Mouse (Mus musculus): ENCODE data around the gene Stab1.
A peak's percentile ranks its signal among the peaks of the same experiment; 100 is the strongest.

Gene Stab1

DNA sequence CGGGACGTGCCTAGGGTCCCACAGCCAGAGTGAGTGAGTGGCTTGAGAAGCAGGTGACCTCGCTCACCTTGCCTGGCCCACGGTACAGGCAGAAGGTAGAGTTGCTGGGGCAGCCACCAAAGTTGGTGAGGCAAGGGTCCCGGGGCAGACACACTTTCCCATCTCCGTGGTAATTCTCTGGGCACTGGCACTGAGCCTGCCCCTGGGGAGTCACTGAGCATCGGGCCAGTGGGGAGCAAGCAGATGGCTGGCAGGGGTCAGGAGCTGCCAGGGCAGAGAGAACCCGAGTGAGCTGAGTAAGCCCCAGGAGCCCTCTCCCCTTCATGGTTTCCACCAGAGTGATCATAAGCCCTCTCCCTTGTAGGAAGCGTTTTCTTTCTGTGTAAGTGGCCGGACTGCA is 6.8 kb downstream of the Stab1 start:
- no peak for DNase-seq

DNA sequence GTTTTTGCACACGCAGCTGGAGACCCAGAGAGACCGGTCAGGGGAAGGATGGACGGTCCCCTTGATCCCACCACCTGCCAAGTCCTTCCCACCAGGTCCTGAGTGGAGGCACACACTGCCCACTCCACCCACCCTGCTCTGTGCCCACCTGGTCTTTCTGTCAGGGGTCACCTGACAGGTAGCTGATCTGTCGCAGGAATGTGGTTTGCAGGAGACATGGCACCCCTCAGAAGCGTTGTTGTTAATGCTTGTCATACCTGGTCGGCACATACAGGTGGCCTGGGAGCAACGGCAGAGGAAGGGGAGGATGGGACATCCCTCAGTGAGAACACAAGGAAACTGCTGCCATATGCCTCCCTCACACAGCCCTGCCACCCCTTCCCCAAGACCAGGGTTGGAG is 7.2 kb downstream of the Stab1 start:
- DNase-seq, result no peak

DNA sequence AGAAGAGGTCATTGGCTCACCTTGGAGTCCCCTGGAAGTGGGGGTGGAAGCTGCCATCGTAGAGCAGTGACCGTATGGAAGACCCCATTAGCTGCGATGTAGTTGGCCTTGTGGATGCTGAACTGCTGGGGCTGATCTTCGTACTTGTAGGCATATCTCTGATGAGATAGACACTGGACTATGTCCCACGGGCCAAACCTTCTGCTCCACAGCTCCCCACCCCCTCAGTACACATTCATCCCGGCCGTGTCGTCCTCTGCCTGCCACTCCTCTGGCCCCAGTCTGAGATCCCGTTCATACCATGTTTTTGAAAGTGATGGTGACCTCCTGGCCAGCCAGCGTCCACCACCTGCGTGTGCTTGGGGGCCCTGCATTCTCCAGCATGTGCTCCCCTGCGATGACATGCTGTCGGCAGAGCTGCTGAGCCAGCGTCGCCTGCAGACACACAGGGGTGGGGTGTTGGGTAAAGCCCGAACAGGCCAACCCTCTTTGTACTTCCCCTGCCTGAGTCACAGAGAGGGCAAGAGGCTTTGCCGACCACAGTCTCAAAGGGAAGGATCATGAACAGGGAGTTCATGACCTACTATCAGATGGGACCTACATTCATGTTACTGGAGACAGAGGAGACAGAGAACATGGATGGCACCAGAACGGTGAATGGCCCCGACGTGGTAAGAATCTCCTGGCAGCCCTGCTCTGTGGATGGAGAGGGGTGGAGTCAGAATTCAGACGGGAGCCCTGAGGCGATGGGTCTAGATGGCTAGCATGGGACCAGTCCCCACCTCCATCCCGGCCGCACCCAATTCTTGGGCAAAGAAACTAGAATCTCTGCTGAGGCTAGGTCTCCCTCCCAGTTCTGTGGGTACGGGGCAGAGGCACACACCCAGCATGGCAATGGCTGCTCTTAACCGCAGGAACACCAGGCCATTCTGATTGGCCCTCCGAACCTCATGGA is 8.0 kb downstream of the Stab1 start:
- no peak for DNase-seq

DNA sequence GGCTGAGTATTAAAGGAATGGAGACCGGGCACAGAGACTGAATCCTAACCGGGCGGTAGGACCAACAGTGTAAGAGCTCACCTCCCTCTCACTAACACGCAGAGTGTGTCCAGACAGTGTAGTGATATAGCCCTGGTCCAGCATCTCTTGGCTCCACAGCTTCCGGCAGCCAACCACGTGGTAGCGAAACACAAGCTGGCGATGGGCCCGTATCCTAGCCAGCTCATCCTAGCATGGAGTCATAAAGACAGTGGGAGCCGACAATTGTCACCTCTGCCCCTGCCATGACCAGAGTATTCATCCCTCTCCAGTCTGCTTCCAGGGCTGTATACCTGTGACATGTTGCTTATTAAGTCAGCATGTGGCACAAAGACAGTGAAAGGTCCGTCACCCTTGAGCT is 22.7 kb downstream of the Stab1 start:
- DNase-seq, result no peak

DNA sequence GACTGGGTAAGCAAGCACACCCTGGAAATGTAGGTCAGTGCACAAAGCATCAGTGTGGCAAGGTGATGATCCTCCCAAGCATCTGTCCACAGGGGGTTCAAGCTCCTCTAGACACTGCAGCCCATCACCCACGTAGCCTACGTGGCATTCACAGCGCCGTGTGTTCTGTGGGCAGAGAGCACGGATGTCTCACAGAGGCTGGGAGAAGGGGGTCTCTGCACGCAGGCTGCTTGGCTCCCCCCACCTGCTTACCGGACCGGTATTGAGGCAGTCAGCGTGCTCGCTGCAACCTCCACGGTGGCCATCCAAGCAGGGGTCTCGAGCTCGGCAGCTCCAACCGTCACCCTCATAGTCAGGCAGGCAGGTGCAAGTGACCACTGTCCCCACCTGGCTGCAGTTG is 27.4 kb downstream of the Stab1 start:
- DNase-seq, result peak; percentile 14

DNA sequence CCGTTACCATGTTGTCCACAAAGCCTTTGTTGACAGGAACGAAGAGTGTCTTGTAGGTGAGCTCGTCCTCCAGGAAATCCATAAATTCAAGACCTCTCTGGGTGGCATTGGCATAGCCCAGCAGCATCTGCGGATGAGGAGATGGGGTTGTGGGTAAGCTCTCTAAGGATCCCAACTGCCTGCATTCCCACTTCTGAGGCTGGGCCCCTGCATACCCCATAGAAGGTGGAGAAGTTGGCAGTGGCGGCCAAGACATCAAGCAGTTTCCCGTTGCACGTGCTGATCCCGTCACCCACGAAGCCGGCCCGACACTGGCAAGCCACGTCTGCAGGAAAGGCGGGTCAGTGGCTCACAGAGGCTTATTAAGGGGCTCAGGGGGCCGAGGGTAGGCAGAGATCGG is 28.3 kb downstream of the Stab1 start:
- peak; percentile 12 for DNase-seq

DNA sequence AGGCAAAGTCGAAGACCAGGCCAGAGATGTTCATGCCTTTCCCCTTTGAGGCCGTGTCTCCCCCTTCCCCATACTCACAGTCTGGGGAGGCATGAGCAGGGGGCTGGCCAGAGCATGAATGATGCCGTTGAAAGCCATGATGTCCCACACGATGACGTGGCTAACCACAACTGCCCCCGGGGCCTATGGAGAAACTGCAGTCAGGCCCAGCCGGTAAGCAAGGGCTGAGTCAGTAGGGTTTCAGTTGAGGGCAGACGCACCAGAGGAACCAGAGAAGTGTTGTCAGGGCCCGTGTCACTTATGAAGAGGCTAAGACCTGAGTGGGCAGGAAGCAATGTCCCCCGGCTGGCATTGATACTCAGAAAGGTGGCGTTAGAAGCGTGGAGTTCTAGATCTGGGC is 28.8 kb downstream of the Stab1 start:
- DNase-seq, result peak; percentile 14

DNA sequence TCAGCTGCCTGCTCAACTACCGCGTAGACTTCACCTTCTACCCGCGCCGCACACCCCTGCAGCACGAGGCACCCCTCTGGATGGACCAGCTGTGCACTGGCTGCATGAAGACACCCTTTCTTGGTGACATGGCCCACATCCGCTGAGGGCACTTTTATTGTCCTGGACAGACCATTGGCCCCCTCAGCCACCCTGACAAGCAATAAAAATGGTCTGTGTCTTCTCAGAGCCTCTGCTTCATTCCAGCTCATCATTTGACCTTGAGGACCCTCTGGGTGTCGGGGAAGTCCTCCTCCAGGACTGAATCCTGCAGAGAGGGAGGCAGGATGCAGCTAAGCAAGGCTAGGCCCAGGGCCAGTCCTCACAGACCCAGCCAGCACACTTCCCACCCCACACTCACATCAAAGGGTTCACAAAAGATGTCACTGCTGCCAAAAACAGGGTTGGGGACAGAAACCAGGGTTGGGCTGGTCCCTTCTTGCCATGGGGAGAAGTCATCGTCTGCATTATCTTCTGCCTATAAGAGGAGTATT is 29.5 kb downstream of the Stab1 start:
- DNase-seq, result no peak

DNA sequence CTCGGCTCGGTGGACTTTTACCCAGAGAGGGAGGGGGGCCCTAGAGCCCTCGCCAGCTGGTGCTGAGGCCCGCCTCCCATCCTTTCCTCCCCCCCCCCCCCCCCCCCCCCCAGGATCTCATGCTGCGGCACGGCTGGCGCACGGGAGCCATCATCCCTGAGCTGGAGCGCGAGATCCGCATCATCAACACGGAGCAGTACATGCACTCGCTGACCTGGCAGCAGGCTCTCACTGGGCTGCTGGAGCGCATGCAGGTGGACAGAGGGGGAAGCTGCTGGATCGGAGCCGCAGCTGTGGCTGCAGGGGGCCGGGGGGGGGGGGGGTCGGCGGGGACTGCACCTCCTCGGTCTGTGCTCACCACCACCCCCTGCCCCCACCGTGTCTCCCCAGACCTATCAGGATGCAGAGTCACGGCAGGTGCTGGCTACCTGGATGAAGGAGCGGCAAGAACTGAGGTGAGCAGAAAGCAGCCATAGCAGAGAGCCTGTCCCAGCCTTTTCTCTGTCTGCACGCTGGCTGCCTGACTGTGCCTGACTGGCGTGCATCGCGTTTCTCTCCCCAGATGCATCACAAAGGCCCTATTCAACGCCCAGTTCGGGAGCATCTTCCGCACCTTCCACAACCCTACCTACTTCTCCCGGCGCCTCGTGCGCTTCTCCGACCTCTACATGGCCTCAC is 30.1 kb downstream of the Stab1 start:
- DNase-seq, result peak; percentile 57

DNA sequence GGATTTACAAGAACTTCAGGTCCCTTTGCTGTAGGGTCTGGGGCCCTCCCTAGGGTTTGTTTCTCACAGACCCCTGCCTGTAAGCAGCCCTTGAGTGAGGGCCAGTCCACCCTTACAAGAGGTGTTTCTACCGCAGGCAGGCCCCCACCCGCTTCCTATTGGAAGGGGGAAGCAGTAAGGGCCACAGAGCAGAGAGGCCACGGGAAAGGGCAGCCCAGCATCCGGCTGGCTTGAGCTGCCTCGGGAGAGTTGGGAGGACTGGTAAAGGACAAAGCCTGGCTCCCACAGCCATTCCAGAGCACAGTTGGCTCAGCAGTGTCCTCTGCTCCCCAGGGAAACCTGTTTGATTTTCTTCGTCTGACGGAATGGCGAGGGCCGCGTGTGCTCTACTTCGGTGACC is 30.6 kb downstream of the Stab1 start:
- DNase-seq, result no peak

DNA sequence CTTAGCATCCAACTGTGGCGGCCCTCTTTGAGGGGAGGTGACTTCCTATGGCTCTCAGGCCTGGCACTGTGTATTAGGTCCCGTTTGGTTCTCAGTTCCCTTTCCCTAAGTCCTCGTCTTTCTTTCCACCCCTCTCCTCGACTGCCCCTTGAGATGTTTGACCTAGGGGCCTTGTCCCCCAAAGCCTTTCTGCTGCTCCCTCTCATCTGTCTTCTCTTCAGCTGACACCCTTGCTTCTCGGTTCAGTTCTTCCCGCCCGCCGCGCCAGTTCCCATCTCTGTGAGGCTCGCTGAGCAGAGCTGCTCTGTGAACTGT is 31.2 kb downstream of the Stab1 start:
- peak; percentile 21 for DNase-seq

DNA sequence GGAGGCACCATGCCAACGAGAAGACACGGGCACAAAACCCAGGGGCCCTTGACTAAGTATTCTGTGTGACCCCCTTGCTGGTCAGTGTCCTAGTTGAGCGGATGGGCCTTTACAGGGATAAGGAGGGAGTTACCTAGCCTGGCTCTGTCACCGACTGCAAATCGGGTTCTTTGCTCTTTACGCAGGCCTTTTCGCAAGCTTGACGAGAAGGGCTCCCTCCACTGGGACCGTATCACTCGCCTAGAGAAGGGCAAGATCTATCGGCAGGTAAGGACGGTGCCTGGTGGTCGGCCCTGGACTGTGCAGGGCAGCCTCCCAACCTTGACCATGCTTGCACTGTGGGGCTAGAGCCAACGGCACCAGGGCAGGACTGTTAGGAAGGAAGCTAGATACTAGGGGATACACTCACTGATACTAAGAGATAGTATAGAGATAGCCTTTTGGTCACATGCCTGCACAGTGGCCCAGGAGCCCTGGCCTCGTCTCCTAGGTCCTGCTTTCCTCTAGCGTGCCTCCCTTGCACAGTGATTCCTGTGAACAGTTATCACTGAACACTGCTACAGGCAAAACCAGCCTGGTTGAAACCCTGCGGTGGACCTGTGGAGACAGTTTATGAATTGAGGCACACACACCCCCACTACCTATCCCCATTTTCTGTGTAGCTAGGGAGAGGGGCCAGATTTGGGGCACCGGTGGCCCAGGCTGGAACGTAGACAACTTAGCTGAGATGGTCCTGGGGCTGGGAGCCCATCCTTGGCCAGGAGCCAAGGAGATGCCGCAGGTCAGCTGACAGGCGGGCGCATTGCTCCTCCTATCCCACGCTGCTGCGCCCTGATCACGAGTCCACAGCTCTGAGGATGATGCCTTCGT is 31.8 kb downstream of the Stab1 start:
- DNase-seq, result peak; percentile 28

DNA sequence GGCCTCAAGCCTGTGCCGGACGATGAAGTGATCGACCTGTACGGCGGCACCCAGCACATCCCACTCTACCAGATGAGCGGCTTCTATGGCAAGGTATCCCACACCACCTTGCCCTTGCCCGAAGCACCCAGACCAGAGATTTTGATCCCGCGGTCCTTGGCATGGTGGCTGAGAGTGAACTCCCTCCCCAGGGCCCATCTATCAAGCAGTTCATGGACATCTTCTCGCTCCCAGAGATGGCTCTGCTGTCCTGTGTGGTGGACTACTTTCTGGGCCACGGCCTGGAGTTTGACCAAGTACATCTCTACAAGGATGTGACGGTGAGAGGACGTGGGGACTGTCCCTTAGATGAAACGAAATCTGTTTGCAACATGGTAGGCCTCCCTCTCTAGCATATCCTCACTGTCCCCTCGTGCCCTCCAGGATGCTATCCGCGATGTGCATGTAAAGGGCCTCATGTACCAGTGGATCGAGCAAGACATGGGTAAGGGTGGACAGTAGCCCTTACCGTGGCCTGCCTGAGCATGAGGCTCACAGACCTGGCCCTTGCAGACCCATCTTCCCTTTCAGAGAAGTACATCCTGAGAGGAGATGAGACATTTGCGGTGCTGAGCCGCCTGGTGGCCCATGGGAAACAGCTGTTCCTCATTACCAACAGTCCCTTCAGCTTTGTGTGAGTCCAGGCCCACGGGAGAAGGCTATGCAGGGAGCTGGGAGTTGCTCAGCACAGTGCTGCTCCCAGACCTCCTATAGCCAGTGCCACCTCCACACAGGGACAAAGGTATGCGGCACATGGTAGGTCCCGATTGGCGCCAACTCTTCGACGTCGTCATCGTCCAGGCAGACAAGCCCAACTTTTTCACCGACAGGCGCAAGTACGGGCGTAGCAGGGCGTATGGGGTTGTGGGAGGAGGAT is 32.7 kb downstream of the Stab1 start:
- DNase-seq, result peak; percentile 18

DNA sequence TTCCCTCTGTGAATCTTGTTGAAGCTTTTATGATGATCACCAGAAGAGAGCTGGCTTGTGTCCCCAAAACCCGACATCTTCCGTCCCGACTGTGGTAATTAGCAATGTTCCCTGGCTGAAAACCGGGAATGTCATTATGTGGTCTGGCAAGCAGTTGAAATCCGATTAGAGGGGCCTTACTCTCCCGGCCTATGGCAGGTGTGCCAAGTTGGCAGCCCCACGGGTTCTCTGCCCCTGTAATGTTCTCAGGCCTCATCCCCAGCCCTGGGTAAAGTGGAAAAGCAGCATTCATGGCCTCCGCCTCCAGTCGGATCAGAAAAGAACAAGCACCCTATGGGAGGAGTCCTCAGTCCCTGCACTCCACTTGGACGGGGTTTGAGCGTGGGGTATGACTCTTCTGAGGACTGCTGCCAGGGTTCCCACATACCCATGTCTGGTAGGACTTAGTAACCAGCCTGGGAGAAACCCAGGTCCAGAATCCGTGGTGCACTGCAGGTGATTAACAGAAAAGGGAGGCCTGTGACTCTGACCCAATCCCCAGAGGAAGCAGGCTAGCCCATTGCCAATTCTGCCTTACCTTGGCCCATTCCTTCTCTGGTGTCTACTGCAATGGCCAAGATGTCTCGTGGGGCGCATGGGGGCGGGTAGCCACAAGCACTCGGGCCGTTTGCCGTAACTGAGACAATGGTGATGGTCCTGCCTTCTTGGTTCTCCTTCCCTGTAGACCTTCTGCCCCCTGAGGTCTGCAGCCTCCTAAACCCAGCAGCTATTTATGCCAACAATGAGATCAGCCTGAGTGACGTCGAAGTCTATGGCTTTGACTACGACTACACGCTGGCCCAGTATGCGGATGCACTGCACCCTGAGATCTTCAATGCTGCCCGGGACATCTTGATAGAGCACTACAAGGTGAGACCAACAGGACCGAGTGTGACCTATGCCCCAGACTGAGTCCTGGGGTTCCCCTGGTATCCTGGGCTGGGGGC is 34.1 kb downstream of the Stab1 start:
- peak; percentile 24 for DNase-seq

DNA sequence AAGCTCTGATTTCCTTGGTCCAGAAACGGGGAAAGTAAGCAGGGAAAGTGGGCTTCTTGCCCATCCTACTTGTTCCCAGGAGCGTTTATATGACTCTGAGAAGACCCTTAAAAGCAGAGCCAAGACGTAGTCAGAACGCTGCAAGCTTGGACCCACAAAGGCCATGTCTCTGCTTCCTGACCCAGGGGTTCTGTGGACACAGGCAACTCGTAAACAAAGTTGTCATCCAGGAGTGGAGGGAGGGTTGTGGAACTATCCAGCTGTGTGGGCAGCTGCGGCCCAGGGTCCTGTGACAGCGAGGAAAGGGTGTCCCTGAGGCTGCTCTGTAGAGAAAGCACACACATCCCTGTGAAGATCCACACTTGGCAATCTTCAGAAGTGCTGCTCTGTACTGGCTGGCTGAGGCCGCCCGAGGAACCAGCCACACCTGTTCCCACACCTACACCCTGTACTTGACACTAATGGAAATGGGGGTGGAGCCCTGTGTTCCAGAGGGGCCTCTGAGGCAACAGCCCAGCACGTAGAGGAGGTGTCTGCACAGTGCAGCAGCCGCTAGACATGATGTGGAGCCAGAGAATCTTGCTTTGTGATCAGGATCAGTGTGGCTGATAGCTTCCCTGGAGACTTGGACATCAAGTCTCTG is 35.3 kb downstream of the Stab1 start:
- peak; percentile 12 for DNase-seq

DNA sequence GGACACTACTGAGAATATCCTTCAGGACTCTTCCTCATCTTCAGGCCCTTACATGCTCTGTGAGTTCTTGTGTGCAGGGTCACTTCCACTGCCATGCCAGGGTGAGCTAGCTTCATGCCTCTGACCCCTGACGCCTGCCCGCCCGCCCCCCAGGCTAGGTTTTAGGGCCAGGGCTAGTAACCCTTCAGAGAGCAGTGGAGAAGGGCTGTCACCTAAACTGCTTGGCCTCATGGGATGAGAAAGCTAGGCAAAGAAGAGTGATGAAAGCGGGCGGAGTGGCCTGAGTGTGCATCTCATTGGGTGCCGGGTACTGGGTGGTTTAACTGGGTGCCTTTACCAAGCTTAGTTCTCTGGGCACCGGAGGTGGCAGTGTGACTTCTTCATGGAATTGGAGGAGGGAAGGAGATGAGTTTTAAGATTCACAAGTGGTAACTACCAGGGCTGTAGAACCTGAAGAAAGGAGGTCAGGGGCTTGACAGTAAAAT is 35.9 kb downstream of the Stab1 start:
- DNase-seq, result no peak

DNA sequence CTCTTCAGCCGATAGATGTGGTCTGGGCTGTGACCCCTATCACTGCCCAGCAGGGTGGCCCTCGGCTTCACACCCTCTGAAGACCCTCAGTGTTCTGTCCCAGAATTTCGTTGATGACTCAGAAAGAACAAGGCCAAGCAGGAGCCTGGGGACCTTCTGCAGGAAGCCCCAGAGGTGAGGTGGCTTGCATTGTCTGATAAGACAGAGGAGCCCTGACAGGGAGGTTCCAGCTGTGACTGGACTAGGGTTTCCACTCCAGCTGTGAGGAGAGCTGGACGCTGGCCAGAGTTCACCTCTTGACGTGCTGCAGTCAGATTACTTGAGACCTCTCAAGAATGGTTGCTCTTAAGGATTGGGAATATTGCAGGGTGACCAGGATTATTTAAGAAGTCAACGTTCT is 36.4 kb downstream of the Stab1 start:
- DNase-seq, result peak; percentile 37

DNA sequence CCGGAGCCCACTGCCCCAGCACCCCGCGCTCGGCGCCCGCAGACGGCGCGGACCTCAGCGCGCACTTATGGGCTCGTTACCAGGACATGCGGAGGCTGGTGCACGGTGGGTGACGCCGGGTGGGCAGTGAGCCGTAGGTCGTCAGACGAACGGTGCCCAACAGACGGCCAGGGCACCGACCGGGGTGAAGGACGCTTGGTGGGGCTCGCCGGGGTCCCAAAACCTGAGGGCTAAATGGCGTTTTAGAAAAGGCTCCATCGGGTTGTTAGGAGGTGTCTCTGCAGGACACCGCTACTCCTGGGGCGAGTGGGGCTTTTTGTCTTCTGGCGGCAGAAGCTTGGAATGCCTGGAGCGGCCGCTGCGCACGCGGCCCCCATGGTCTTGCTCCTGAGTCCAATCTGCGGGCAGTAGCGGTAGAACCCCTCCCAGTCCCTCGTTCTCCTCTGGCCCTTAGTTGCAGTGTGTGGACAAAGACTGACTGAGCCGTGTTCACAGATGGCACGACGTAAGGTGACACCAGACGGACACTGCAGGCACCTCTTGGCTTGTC is 37.1 kb downstream of the Stab1 start:
- DNase-seq, result no peak
